Mouse (Mus musculus): Measurements from ENCODE around the gene Epb41l1. TPM values are rescaled to one million over a fixed set of nuclear protein-coding genes. Genes with fewer than 3 reads are reported as not detected.

Epb41l1 gene
- total and polyA plus RNA-seq, 2 experiments from 2014 or later: 10.0 to 211 TPM

GRCm38 (mm10) chr2:156480267-156480666 lies 59.6 kb downstream of the Epb41l1 start:
- no peak for ATAC-seq
- WGBS: 69% methylated on average over 7 of the region's 7 CpGs
- H3K27me3 ChIP-seq (ENCODE audit: insufficient read depth, low read length): no peaks in the 10 kb centered on the region
- H3K4me1 ChIP-seq (ENCODE audit: insufficient read depth): 0 out of 2 replicates have a peak, but pooled peaks cover 9% of the 10 kb centered on the region
- no peak overlapping the region for H3K27ac ChIP-seq (ENCODE audit: low read depth, low read length)
- H3K4me3 ChIP-seq (ENCODE audit: low read depth, low read length): no peak overlapping the region
- H3K4me2 ChIP-seq (ENCODE audit: low read depth): no peak overlapping the region
- no peak overlapping the region for H3K9ac ChIP-seq
- DNase-seq: no peak
- no peaks in the 10 kb centered on the region for H3K36me3 ChIP-seq (ENCODE audit: insufficient read depth)
- no peaks in the 10 kb centered on the region for H3K9me3 ChIP-seq (ENCODE audit: low read length)
- no peak for TF ChIP-seq CTCF (IDR thresholded peaks at IDR 0.05; ENCODE audit: low read depth)

- Histone ChIP-seq H3K36me3 (ENCODE audit: insufficient read depth) (no peaks in the 10 kb centered on the region), H3K4me2 (ENCODE audit: low read depth) (no peak overlapping the region), H3K27ac (ENCODE audit: low read depth, low read length) (no peak overlapping the region), H3K9me3 (ENCODE audit: low read length) (no peaks in the 10 kb centered on the region), H3K4me1 (ENCODE audit: insufficient read depth) (no peaks in the 10 kb centered on the region), H3K9ac (no peak overlapping the region), H3K27me3 (ENCODE audit: insufficient read depth, low read length) (no peaks in the 10 kb centered on the region), H3K4me3 (ENCODE audit: low read depth, low read length) (no peak overlapping the region)
- WGBS: 29% methylated on average over 13 of the region's 13 CpGs
- DNase-seq (no peak), ATAC-seq (no peak)
- peak; percentile 68 for TF ChIP-seq CTCF (IDR thresholded peaks at IDR 0.05; ENCODE audit: low read depth)
Observed at GRCm38 (mm10) chr2:156482299-156482698, 61.6 kb downstream of the Epb41l1 start.

GRCm38 (mm10) chr2:156482764-156483163 lies 62.1 kb downstream of the Epb41l1 start:
- no peaks in the 10 kb centered on the region for H3K27me3 ChIP-seq (ENCODE audit: insufficient read depth, low read length)
- H3K27ac ChIP-seq (ENCODE audit: low read depth, low read length): no peak overlapping the region
- no peak overlapping the region for H3K9ac ChIP-seq
- TF ChIP-seq CTCF (IDR thresholded peaks at IDR 0.05; ENCODE audit: low read depth): no peak
- ATAC-seq: no peak; the same call in 1 of the 2 replicates
- H3K4me2 ChIP-seq (ENCODE audit: low read depth): no peak overlapping the region
- H3K36me3 ChIP-seq (ENCODE audit: insufficient read depth): no peaks in the 10 kb centered on the region
- WGBS: 86% methylated on average over 3 of the region's 3 CpGs
- H3K4me1 ChIP-seq (ENCODE audit: insufficient read depth): no peaks in the 10 kb centered on the region
- H3K4me3 ChIP-seq (ENCODE audit: low read depth, low read length): no peak overlapping the region
- H3K9me3 ChIP-seq (ENCODE audit: low read length): no peaks in the 10 kb centered on the region
- no peak for DNase-seq

GRCm38 (mm10) chr2:156483204-156483603 lies 62.5 kb downstream of the Epb41l1 start:
- no peaks in the 10 kb centered on the region for H3K4me1 ChIP-seq (ENCODE audit: insufficient read depth)
- TF ChIP-seq CTCF (IDR thresholded peaks at IDR 0.05; ENCODE audit: low read depth): no peak
- no peaks in the 10 kb centered on the region for H3K9me3 ChIP-seq (ENCODE audit: low read length)
- WGBS: 86% methylated on average over 7 of the region's 7 CpGs
- H3K4me2 ChIP-seq (ENCODE audit: low read depth): no peak overlapping the region
- no peaks in the 10 kb centered on the region for H3K36me3 ChIP-seq (ENCODE audit: insufficient read depth)
- no peak overlapping the region for H3K27ac ChIP-seq (ENCODE audit: low read depth, low read length)
- DNase-seq (no peak), ATAC-seq (no peak; the same call in 1 of the 2 replicates)
- H3K4me3 ChIP-seq (ENCODE audit: low read depth, low read length): no peak overlapping the region
- no peaks in the 10 kb centered on the region for H3K27me3 ChIP-seq (ENCODE audit: insufficient read depth, low read length)
- no peak overlapping the region for H3K9ac ChIP-seq

- no peak for TF ChIP-seq CTCF (IDR thresholded peaks at IDR 0.05; ENCODE audit: low read depth)
- H3K27me3 ChIP-seq (ENCODE audit: insufficient read depth, low read length): no peaks in the 10 kb centered on the region
- H3K9ac ChIP-seq: no peak overlapping the region
- no peak overlapping the region for H3K4me2 ChIP-seq (ENCODE audit: low read depth)
- WGBS: 88% methylated on average over 12 of the region's 12 CpGs
- no peak for ATAC-seq
- no peaks in the 10 kb centered on the region for H3K9me3 ChIP-seq (ENCODE audit: low read length)
- no peak overlapping the region for H3K27ac ChIP-seq (ENCODE audit: low read depth, low read length)
- 0 out of 2 replicates have a peak, but pooled peaks cover 6% of the 10 kb centered on the region for H3K4me1 ChIP-seq (ENCODE audit: insufficient read depth)
- DNase-seq: no peak
- H3K36me3 ChIP-seq (ENCODE audit: insufficient read depth): no peaks in the 10 kb centered on the region
- H3K4me3 ChIP-seq (ENCODE audit: low read depth, low read length): no peak overlapping the region
Observed at GRCm38 (mm10) chr2:156486086-156486751, 65.5 kb downstream of the Epb41l1 start.

- WGBS: 70% methylated on average over 10 of the region's 10 CpGs
- no peak for ATAC-seq
Observed at GRCm38 (mm10) chr2:156487589-156488160, 67.0 kb downstream of the Epb41l1 start.

GRCm38 (mm10) chr2:156488166-156488814 lies 67.6 kb downstream of the Epb41l1 start:
- no peak overlapping the region for H3K9ac ChIP-seq
- no peak overlapping the region for H3K4me3 ChIP-seq (ENCODE audit: low read depth, low read length)
- H3K27me3 ChIP-seq (ENCODE audit: insufficient read depth, low read length): no peaks in the 10 kb centered on the region
- H3K4me2 ChIP-seq (ENCODE audit: low read depth): no peak overlapping the region
- H3K27ac ChIP-seq (ENCODE audit: low read depth, low read length): no peak overlapping the region
- H3K4me1 ChIP-seq (ENCODE audit: insufficient read depth): 0 out of 2 replicates have a peak, but pooled peaks cover 6% of the 10 kb centered on the region
- H3K9me3 ChIP-seq (ENCODE audit: low read length): no peaks in the 10 kb centered on the region
- TF ChIP-seq CTCF (IDR thresholded peaks at IDR 0.05; ENCODE audit: low read depth): no peak
- H3K36me3 ChIP-seq (ENCODE audit: insufficient read depth): no peaks in the 10 kb centered on the region
- DNase-seq (no peak), ATAC-seq (no peak)
- WGBS: 67% methylated on average over 8 of the region's 8 CpGs

More at GRCm38 (mm10) chr2:156487589-156488160, 67.0 kb downstream of the Epb41l1 start:
- no peaks in the 10 kb centered on the region for H3K9me3 ChIP-seq (ENCODE audit: low read length)
- no peak overlapping the region for H3K4me2 ChIP-seq (ENCODE audit: low read depth)
- H3K27me3 ChIP-seq (ENCODE audit: insufficient read depth, low read length): no peaks in the 10 kb centered on the region
- H3K9ac ChIP-seq: no peak overlapping the region
- no peaks in the 10 kb centered on the region for H3K36me3 ChIP-seq (ENCODE audit: insufficient read depth)
- no peak for TF ChIP-seq CTCF (IDR thresholded peaks at IDR 0.05; ENCODE audit: low read depth)
- no peak overlapping the region for H3K27ac ChIP-seq (ENCODE audit: low read depth, low read length)
- H3K4me3 ChIP-seq (ENCODE audit: low read depth, low read length): no peak overlapping the region
- H3K4me1 ChIP-seq (ENCODE audit: insufficient read depth): 0 out of 2 replicates have a peak, but pooled peaks cover 6% of the 10 kb centered on the region
- DNase-seq: no peak

Measured in forebrain, postnatal 0 days (tissue).